Mouse (Mus musculus): ENCODE measurements around the gene Grin2a.

GRCm38 (mm10) chr16:9954266-9954665, 41.1 kb downstream of the Grin2a start:
- TF ChIP-seq POLR2A (IDR thresholded peaks at IDR 0.05; ENCODE audit: control insufficient read depth, extremely low read depth, insufficient read depth, low read length, poor library complexity) (no peak), CTCF (IDR thresholded peaks at IDR 0.05; ENCODE audit: borderline replicate concordance, control insufficient read depth, extremely low read depth, insufficient read depth, low read length, poor library complexity) (no peak)
